Mouse (Mus musculus): ENCODE data around the gene Faf2. TPM values are rescaled to one million over a fixed set of nuclear protein-coding genes. Genes with fewer than 3 reads are reported as not detected.

Gene Faf2
- polyA plus RNA-seq, 1 experiment = 14.5 TPM

GRCm38 (mm10) chr13:54593617-54594016, 28.0 kb upstream of the Faf2 start:
- Histone ChIP-seq H3K4me3 (ENCODE audit: low read depth, low read length) (no peak overlapping the region), H3K27ac (ENCODE audit: insufficient read depth, low read depth, low read length) (no peak overlapping the region), H3K4me1 (ENCODE audit: control insufficient read depth, insufficient read depth, insufficient read length, low read length) (peaks cover 12% of the 10 kb centered on the region), H3K36me3 (ENCODE audit: control insufficient read depth, insufficient read depth, low read length) (peaks cover 8% of the 10 kb centered on the region), H3K27me3 (ENCODE audit: control insufficient read depth, insufficient read depth, low read length) (no peaks in the 10 kb centered on the region)
- 94% methylated on average over 11 of the region's 11 CpGs for WGBS
- no peak for TF ChIP-seq CTCF (IDR thresholded peaks at IDR 0.05; ENCODE audit: extremely low read depth, insufficient read length, insufficient replicate concordance, low read depth, low read length)
- TF ChIP-seq POLR2A (IDR thresholded peaks at IDR 0.05; ENCODE audit: low read depth, low read length) = no peak

- H3K27me3 ChIP-seq (ENCODE audit: control insufficient read depth, insufficient read depth, low read length) = no peaks in the 10 kb centered on the region
- 32% methylated on average over 8 of the region's 8 CpGs for WGBS
- no peak for TF ChIP-seq POLR2A (IDR thresholded peaks at IDR 0.05; ENCODE audit: low read depth, low read length)
- no peak for TF ChIP-seq CTCF (IDR thresholded peaks at IDR 0.05; ENCODE audit: extremely low read depth, insufficient read length, insufficient replicate concordance, low read depth, low read length)
Measured at GRCm38 (mm10) chr13:54596107-54596690, 25.4 kb upstream of the Faf2 start.

GRCm38 (mm10) chr13:54596870-54597269, 24.7 kb upstream of the Faf2 start:
- H3K4me1 ChIP-seq (ENCODE audit: control insufficient read depth, insufficient read depth, insufficient read length, low read length) = peaks cover 18% of the 10 kb centered on the region
- no peak overlapping the region for H3K4me3 ChIP-seq (ENCODE audit: low read depth, low read length)
- peaks cover 8% of the 10 kb centered on the region for H3K36me3 ChIP-seq (ENCODE audit: control insufficient read depth, insufficient read depth, low read length)
- H3K27ac ChIP-seq (ENCODE audit: insufficient read depth, low read depth, low read length) = no peak overlapping the region; the same call in 1 of the 2 replicates
- TF ChIP-seq POLR2A (IDR thresholded peaks at IDR 0.05; ENCODE audit: low read depth, low read length) (no peak), CTCF (IDR thresholded peaks at IDR 0.05; ENCODE audit: extremely low read depth, insufficient read length, insufficient replicate concordance, low read depth, low read length) (no peak)
- no peaks in the 10 kb centered on the region for H3K27me3 ChIP-seq (ENCODE audit: control insufficient read depth, insufficient read depth, low read length)
- 56% methylated on average over 5 of the region's 5 CpGs for WGBS

More at GRCm38 (mm10) chr13:54596107-54596690, 25.4 kb upstream of the Faf2 start:
- peak overlapping the region; percentile 57 for H3K27ac ChIP-seq (ENCODE audit: insufficient read depth, low read depth, low read length)
- H3K36me3 ChIP-seq (ENCODE audit: control insufficient read depth, insufficient read depth, low read length) = peaks cover 8% of the 10 kb centered on the region
- H3K4me1 ChIP-seq (ENCODE audit: control insufficient read depth, insufficient read depth, insufficient read length, low read length) = peaks cover 17% of the 10 kb centered on the region
- H3K4me3 ChIP-seq (ENCODE audit: low read depth, low read length) = no peak overlapping the region

- no peak overlapping the region for H3K4me3 ChIP-seq (ENCODE audit: low read depth, low read length)
- TF ChIP-seq CTCF (IDR thresholded peaks at IDR 0.05; ENCODE audit: extremely low read depth, insufficient read length, insufficient replicate concordance, low read depth, low read length) (no peak), POLR2A (IDR thresholded peaks at IDR 0.05; ENCODE audit: low read depth, low read length) (no peak)
- H3K27ac ChIP-seq (ENCODE audit: insufficient read depth, low read depth, low read length) = no peak overlapping the region; the same call in 1 of the 2 replicates
- WGBS = 55% methylated on average over 12 of the region's 12 CpGs
- H3K36me3 ChIP-seq (ENCODE audit: control insufficient read depth, insufficient read depth, low read length) = peaks cover 5% of the 10 kb centered on the region
- H3K27me3 ChIP-seq (ENCODE audit: control insufficient read depth, insufficient read depth, low read length) = no peaks in the 10 kb centered on the region
- peaks cover 32% of the 10 kb centered on the region for H3K4me1 ChIP-seq (ENCODE audit: control insufficient read depth, insufficient read depth, insufficient read length, low read length)
Measured at GRCm38 (mm10) chr13:54598622-54599143, 22.9 kb upstream of the Faf2 start.

GRCm38 (mm10) chr13:54602639-54603111, 18.9 kb upstream of the Faf2 start:
- TF ChIP-seq POLR2A (IDR thresholded peaks at IDR 0.05; ENCODE audit: low read depth, low read length) = no peak
- Histone ChIP-seq H3K36me3 (ENCODE audit: control insufficient read depth, insufficient read depth, low read length) (peaks cover 9% of the 10 kb centered on the region), H3K27ac (ENCODE audit: insufficient read depth, low read depth, low read length) (peak overlapping the region; percentile 96), H3K27me3 (ENCODE audit: control insufficient read depth, insufficient read depth, low read length) (no peaks in the 10 kb centered on the region), H3K4me1 (ENCODE audit: control insufficient read depth, insufficient read depth, insufficient read length, low read length) (peaks cover 33% of the 10 kb centered on the region), H3K4me3 (ENCODE audit: low read depth, low read length) (no peak overlapping the region)
- 17% methylated on average over 3 of the region's 3 CpGs for WGBS

GRCm38 (mm10) chr13:54603501-54603900, 18.1 kb upstream of the Faf2 start:
- H3K27ac ChIP-seq (ENCODE audit: insufficient read depth, low read depth, low read length) = peak overlapping the region; percentile 96
- TF ChIP-seq CTCF (IDR thresholded peaks at IDR 0.05; ENCODE audit: extremely low read depth, insufficient read length, insufficient replicate concordance, low read depth, low read length) = no peak
- no peak for TF ChIP-seq POLR2A (IDR thresholded peaks at IDR 0.05; ENCODE audit: low read depth, low read length)
- peaks cover 33% of the 10 kb centered on the region for H3K4me1 ChIP-seq (ENCODE audit: control insufficient read depth, insufficient read depth, insufficient read length, low read length)
- peaks cover 9% of the 10 kb centered on the region for H3K36me3 ChIP-seq (ENCODE audit: control insufficient read depth, insufficient read depth, low read length)
- H3K27me3 ChIP-seq (ENCODE audit: control insufficient read depth, insufficient read depth, low read length) = no peaks in the 10 kb centered on the region
- no peak overlapping the region for H3K4me3 ChIP-seq (ENCODE audit: low read depth, low read length)

GRCm38 (mm10) chr13:54604221-54604620, 17.4 kb upstream of the Faf2 start:
- Histone ChIP-seq H3K27me3 (ENCODE audit: control insufficient read depth, insufficient read depth, low read length) (no peaks in the 10 kb centered on the region), H3K4me3 (ENCODE audit: low read depth, low read length) (no peak overlapping the region)
- TF ChIP-seq POLR2A (IDR thresholded peaks at IDR 0.05; ENCODE audit: low read depth, low read length) = no peak
- TF ChIP-seq CTCF (IDR thresholded peaks at IDR 0.05; ENCODE audit: extremely low read depth, insufficient read length, insufficient replicate concordance, low read depth, low read length) = no peak

More at GRCm38 (mm10) chr13:54604221-54604620, 17.4 kb upstream of the Faf2 start:
- H3K36me3 ChIP-seq (ENCODE audit: control insufficient read depth, insufficient read depth, low read length) = peaks cover 9% of the 10 kb centered on the region
- peak overlapping the region; percentile 92; the same call in 1 of the 2 replicates for H3K27ac ChIP-seq (ENCODE audit: insufficient read depth, low read depth, low read length)
- 86% methylated on average over 4 of the region's 4 CpGs for WGBS
- peaks cover 34% of the 10 kb centered on the region for H3K4me1 ChIP-seq (ENCODE audit: control insufficient read depth, insufficient read depth, insufficient read length, low read length)
